Mouse (Mus musculus) bone marrow macrophage, adult 2 months (primary cell): ENCODE results near the gene Ogfod1.
A peak's percentile ranks its signal among the peaks of the same experiment; 100 is the strongest.

ENCODE experiments used
- CTCF ChIP-seq: IDR thresholded peaks from 2 replicates; pipeline ENCODE4 v1.5.1; 2012; ENCODE audit warnings: low read depth, mild to moderate bottlenecking, low read length, moderate library complexity
- POLR2A ChIP-seq: IDR thresholded peaks from 2 replicates; pipeline ENCODE4 v1.6.1; 2012; ENCODE audit warnings: mild to moderate bottlenecking, low read depth, low read length, borderline replicate concordance

- TF ChIP-seq CTCF (peak; percentile 8; the same call in 1 of the 2 replicates), POLR2A (0 out of 2 replicates have a peak, but pooled peaks have one; percentile 66)
Measured at GRCm38 (mm10) chr8:94098081-94098974, 61.3 kb downstream of the Ogfod1 start, which contains the start of gene Bbs2.
